Mouse (Mus musculus) layer of hippocampus, postnatal 25 days (tissue): ENCODE data around the gene B230307C23Rik. TPM values are rescaled to one million over a fixed set of nuclear protein-coding genes. Genes with fewer than 3 reads are reported as not detected.
"Not testable (repeated sequence)": the region's sequence is repeated elsewhere in the genome, so short reads cannot be mapped to it uniquely, and the experiment has no call there.

Experiments
- DNase-seq, 2 experiments: peaks; one replicate each; pipeline ENCODE4 v3.0.0; 2022; ENCODE audit warnings: mixed read lengths in 2 of 2, low spot score in 1 of 2; ENCODE audit errors: extremely low spot score in 1 of 2
- total RNA-seq, 2 experiments: library from RNA; stranded (reverse); gene quantifications; 2 replicates each; pipeline ENCODE4 v1.2.3; 2021

Gene B230307C23Rik
- total RNA-seq, 2 experiments from 2014 or later, result 21.7 to 21.9 TPM

- DNase-seq, result no peak
Observed at GRCm38 (mm10) chr16:97995849-97996615, 1.1 kb upstream of the B230307C23Rik start.

- DNase-seq, result not testable (repeated sequence)
Observed at GRCm38 (mm10) chr16:97997383-97997731, 242 bp downstream of the B230307C23Rik start.

- DNase-seq, result no peak
Observed at GRCm38 (mm10) chr16:98022081-98022480, 25.0 kb downstream of the B230307C23Rik start.

- no peak for DNase-seq
Observed at GRCm38 (mm10) chr16:98022657-98023345, 25.7 kb downstream of the B230307C23Rik start.

GRCm38 (mm10) chr16:98026186-98026585 is 29.1 kb downstream of the B230307C23Rik start:
- DNase-seq, result not testable (repeated sequence)

GRCm38 (mm10) chr16:98034971-98035370 is 37.9 kb downstream of the B230307C23Rik start:
- not testable (repeated sequence) for DNase-seq

GRCm38 (mm10) chr16:98041676-98042075 is 44.6 kb downstream of the B230307C23Rik start:
- DNase-seq, result no peak

GRCm38 (mm10) chr16:98079382-98079781 is 82.3 kb downstream of the B230307C23Rik start:
- DNase-seq, result not testable (repeated sequence)

GRCm38 (mm10) chr16:98081140-98081539 is 84.0 kb downstream of the B230307C23Rik start:
- not testable (repeated sequence) for DNase-seq

Other genes with a start within 250 kb of the B230307C23Rik start
- under 1 TPM; 0.19 to 0.49 TPM for gene Ripk4, start 233.5 kb upstream of the B230307C23Rik start, total RNA-seq
- gene Prdm15, start 145.5 kb upstream of the B230307C23Rik start, total RNA-seq, result 10 to 100 TPM; 19.1 to 22.5 TPM
- 10 to 100 TPM; 17.6 to 17.7 TPM for gene C2cd2, start 34.7 kb upstream of the B230307C23Rik start, total RNA-seq
- gene Zbtb21, start 34.7 kb upstream of the B230307C23Rik start, total RNA-seq, result 10 to 100 TPM; 21.6 to 28.1 TPM
- 1 to 10 TPM; 6.6 to 7.3 TPM for gene A630089N07Rik, start 85.1 kb downstream of the B230307C23Rik start, total RNA-seq